Mouse (Mus musculus): ENCODE results near the gene Erich2. TPM values are rescaled to one million over a fixed set of nuclear protein-coding genes. Genes with fewer than 3 reads are reported as not detected.

The Erich2 gene
- polyA plus RNA-seq, 1 experiment from 2014 or later: 0.97 TPM

GRCm38 (mm10) chr2:70588200-70588599 lies 79.6 kb downstream of the Erich2 start:
- no peaks in the 10 kb centered on the region for H3K36me3 ChIP-seq (ENCODE audit: control insufficient read depth, insufficient read depth)
- ATAC-seq (replicated peaks; ENCODE audit: extremely low read depth, insufficient read depth, low FRiP score): no peak
- H3K27me3 ChIP-seq (ENCODE audit: control insufficient read depth, insufficient read depth, low read length): no peaks in the 10 kb centered on the region
- no peak overlapping the region for H3K27ac ChIP-seq (ENCODE audit: low read length)
- H3K4me3 ChIP-seq (ENCODE audit: low read length): no peak overlapping the region
- H3K4me1 ChIP-seq (ENCODE audit: control insufficient read depth, insufficient read depth, low read length): no peaks in the 10 kb centered on the region
- H3K9ac ChIP-seq (ENCODE audit: low read length): no peak overlapping the region
- H3K4me2 ChIP-seq (ENCODE audit: low read depth, low read length): no peak overlapping the region
- 83% methylated on average over 6 of the region's 6 CpGs for WGBS
- no peaks in the 10 kb centered on the region for H3K9me3 ChIP-seq (replicated peaks; ENCODE audit: control insufficient read depth, low read length)

Other genes with a start within 250 kb of the Erich2 start
- 0.17 and 0.74 TPM in 2 replicates for gene Sp5, start 33.9 kb upstream of the Erich2 start, polyA plus RNA-seq (2015; fragmentation: Nextera tagmentation; extraction: Ambion mirVana)
- 0.25 and 0.41 TPM in 2 replicates for gene Gad1, start 44.3 kb downstream of the Erich2 start, polyA plus RNA-seq (2015; fragmentation: Nextera tagmentation; extraction: Ambion mirVana)
- gene Gorasp2, start 152.8 kb downstream of the Erich2 start, polyA plus RNA-seq (2015; fragmentation: Nextera tagmentation; extraction: Ambion mirVana): 128 and 131 TPM in 2 replicates
- gene Gm26558, start 153.3 kb downstream of the Erich2 start, polyA plus RNA-seq (2015; fragmentation: Nextera tagmentation; extraction: Ambion mirVana): 2.7 and 3.0 TPM in 2 replicates

Measured in heart, embryonic 16.5 days (tissue).